Mouse (Mus musculus) B cell, adult 67 days (primary cell): ENCODE measurements around the gene Krtap16-3. TPM values are rescaled to one million over a fixed set of nuclear protein-coding genes. Genes with fewer than 3 reads are reported as not detected.

Experiments used
- total RNA-seq, 2 experiments: library from RNA; stranded (reverse); gene quantifications; 4 replicates each; pipeline ENCODE4 v1.2.4; 2023

Krtap16-3 gene
- total RNA-seq: not detected

DNA sequence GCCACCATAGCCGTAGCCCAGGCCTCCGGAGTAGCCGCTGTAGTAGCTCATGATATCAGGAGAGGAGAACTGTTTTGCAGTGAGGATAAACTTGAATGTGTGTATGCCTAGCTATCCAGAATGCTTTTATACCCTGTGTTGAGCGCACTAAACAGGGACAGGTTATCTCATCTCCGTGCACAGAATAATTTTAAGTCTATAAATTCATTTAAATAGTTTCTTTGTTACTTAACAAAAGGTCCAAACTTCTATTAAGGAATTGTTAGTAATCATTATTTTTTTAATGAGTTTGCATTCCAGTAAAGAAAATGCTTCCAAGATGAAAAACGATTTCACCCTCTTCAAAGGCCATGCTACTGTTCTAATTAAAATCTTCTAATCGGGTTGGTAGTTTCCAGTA, at the start of gene Krtap16-3:
Krtap16-3 (minus strand) TSS at position 101 of the 400 bp plus-strand sequence.

DNA sequence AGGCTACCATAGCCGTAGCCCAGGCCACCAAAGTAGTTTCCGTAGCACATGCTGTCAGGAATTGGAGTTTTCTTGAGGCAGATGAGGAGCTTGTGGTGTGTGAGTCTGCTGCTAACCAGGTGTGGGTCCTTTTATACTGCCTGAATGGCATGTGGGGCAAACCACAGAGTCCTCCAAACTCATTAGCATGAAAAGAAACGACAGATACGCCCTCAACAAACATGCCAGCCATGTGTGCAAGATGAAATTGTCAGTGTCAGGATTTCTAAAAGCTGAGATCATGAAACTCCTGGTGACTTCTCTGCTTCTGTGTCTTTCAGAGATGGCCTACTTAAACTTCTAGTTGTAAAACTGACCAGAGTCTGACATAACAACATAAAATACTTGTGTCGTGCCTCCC, 48.0 kb upstream of the Krtap16-3 start, which contains the start of gene Krtap22-2:
Krtap22-2 (minus strand) TSS at position 101 of the 400 bp plus-strand sequence.

DNA sequence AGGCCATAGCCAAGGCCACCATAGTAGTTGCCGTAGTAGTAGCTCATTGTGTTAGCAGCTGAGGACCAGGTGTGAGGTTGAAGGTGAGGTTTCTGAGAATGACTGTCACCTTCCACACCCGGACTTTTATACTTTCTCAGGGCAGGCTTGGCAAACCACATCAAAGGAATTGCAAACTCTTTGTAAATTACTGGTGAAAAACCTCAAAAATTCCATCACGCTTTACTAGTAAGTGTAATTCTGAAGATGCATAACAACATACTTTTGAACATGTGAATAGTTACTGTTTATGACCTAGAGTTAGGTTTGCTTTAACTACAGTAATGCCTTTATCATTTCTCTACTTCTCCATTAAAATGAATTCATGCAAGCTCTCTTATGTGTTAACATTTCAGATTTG, 30.5 kb downstream of the Krtap16-3 start, which contains the start of gene Krtap19-9b:
Krtap19-9b (minus strand) TSS at position 101 of the 400 bp plus-strand sequence.

Other genes with a start within 250 kb of the Krtap16-3 start
- not detected for gene Krtap13-1, start 234.0 kb downstream of the Krtap16-3 start, total RNA-seq
- not detected for gene Krtap13, start 211.2 kb downstream of the Krtap16-3 start, total RNA-seq
- not detected for gene 2310034C09Rik, start 204.0 kb downstream of the Krtap16-3 start, total RNA-seq
- gene 2310057N15Rik, start 188.7 kb downstream of the Krtap16-3 start, total RNA-seq: not detected
- not detected for gene Gm5965, start 185.0 kb downstream of the Krtap16-3 start, total RNA-seq
- gene Gm20741, start 150.7 kb downstream of the Krtap16-3 start, total RNA-seq: not detected
- not detected for gene Krtap15, start 142.7 kb downstream of the Krtap16-3 start, total RNA-seq
- not detected for gene Krtap14, start 136.7 kb downstream of the Krtap16-3 start, total RNA-seq
- gene Krtap19-1, start 93.5 kb downstream of the Krtap16-3 start, total RNA-seq: not detected
- not detected for gene Krtap19-2, start 88.6 kb downstream of the Krtap16-3 start, total RNA-seq
- not detected for gene Krtap19-3, start 84.8 kb downstream of the Krtap16-3 start, total RNA-seq
- not detected for gene Krtap19-4, start 77.8 kb downstream of the Krtap16-3 start, total RNA-seq
- not detected for gene Krtap19-5, start 66.4 kb downstream of the Krtap16-3 start, total RNA-seq
- gene Krtap19-9b, start 30.6 kb downstream of the Krtap16-3 start, total RNA-seq: not detected
- gene Krtap22-2, start 47.9 kb upstream of the Krtap16-3 start, total RNA-seq: not detected
- not detected for gene Gm10229, start 52.4 kb upstream of the Krtap16-3 start, total RNA-seq
- not detected for gene Krtap6-1, start 68.8 kb upstream of the Krtap16-3 start, total RNA-seq
- not detected for gene Gm10228, start 78.6 kb upstream of the Krtap16-3 start, total RNA-seq
- not detected for gene Krtap6-5, start 85.0 kb upstream of the Krtap16-3 start, total RNA-seq
- gene 1110025L11Rik, start 101.1 kb upstream of the Krtap16-3 start, total RNA-seq: not detected
- gene Krtap6-3, start 121.1 kb upstream of the Krtap16-3 start, total RNA-seq: not detected
- gene Gm6358, start 178.0 kb upstream of the Krtap16-3 start, total RNA-seq: not detected
- not detected for gene Gm10061, start 188.2 kb upstream of the Krtap16-3 start, total RNA-seq
- not detected for gene Gm9789, start 195.1 kb upstream of the Krtap16-3 start, total RNA-seq
- not detected for gene Gm7735, start 206.6 kb upstream of the Krtap16-3 start, total RNA-seq
- gene 1110057P08Rik, start 211.9 kb upstream of the Krtap16-3 start, total RNA-seq: not detected
- not detected for gene Krtap20-2, start 243.0 kb upstream of the Krtap16-3 start, total RNA-seq